Mouse (Mus musculus) limb, embryonic 13.5 days (tissue): ENCODE data around the gene Nxph3. TPM values are rescaled to one million over a fixed set of nuclear protein-coding genes. Genes with fewer than 3 reads are reported as not detected.
"Not testable (repeated sequence)": the region's sequence is repeated elsewhere in the genome, so short reads cannot be mapped to it uniquely, and the experiment has no call there.

Experiments used
- ATAC-seq: fragments of 200-750 bp; cut with Nextera tagmentation; 2 replicates; pipeline ENCODE4 v1.8.0; 2017; ENCODE audit warnings: low read depth, moderate number of reproducible peaks, moderate TSS enrichment; ENCODE audit not compliant: low FRiP score
- H3K27ac ChIP-seq: fragments of 300-500 bp; sonication (generic); 2 replicates; pipeline ENCODE4 v1.5.1; 2015; ENCODE audit warnings: inconsistent platforms, mild to moderate bottlenecking, moderate library complexity
- H3K27me3 ChIP-seq: fragments of 300-500 bp; sonication (generic); 2 replicates; pipeline ENCODE4 v1.6.1; 2015; ENCODE audit warnings: mild to moderate bottlenecking, inconsistent platforms
- H3K36me3 ChIP-seq: fragments of 300-500 bp; sonication (generic); 2 replicates; pipeline ENCODE4 v1.6.1; 2015; ENCODE audit warnings: inconsistent platforms, mild to moderate bottlenecking, moderate library complexity
- H3K4me1 ChIP-seq: fragments of 300-500 bp; sonication (generic); 2 replicates; pipeline ENCODE4 v1.6.1; 2015; ENCODE audit warnings: inconsistent platforms
- H3K4me2 ChIP-seq: fragments of 300-500 bp; sonication (generic); replicated peaks from 2 replicates; pipeline ENCODE4 v1.6.1; 2015; ENCODE audit warnings: inconsistent platforms, mild to moderate bottlenecking, moderate library complexity
- H3K4me3 ChIP-seq: fragments of 300-500 bp; sonication (generic); 2 replicates; pipeline ENCODE4 v1.5.1; 2015; ENCODE audit warnings: moderate library complexity, mild to moderate bottlenecking, inconsistent platforms
- H3K9ac ChIP-seq: fragments of 300-500 bp; sonication (generic); 2 replicates; pipeline ENCODE4 v1.6.1; 2015; ENCODE audit warnings: mild to moderate bottlenecking, inconsistent platforms
- H3K9me3 ChIP-seq: fragments of 300-500 bp; sonication (generic); 2 replicates; pipeline ENCODE4 v1.6.1; 2016; ENCODE audit warnings: inconsistent platforms
- WGBS: fragments of 180-500 bp; shearing (Covaris S2); methylation state at CpG from one replicate; pipeline ENCODE4 v1.1.7; 2015; 5-methylcytosine and 5-hydroxymethylcytosine counted together
- polyA plus RNA-seq: library from polyadenylated mRNA; unstranded; fragments of >200 nt; fragmentation: Nextera tagmentation; extraction: Ambion mirVana; gene quantifications from 2 replicates; pipeline ENCODE4 v1.2.1, GENCODE M21; 2015

The Nxph3 gene
- polyA plus RNA-seq, 1 experiment from 2014 or later, result 1.1 TPM

DNA sequence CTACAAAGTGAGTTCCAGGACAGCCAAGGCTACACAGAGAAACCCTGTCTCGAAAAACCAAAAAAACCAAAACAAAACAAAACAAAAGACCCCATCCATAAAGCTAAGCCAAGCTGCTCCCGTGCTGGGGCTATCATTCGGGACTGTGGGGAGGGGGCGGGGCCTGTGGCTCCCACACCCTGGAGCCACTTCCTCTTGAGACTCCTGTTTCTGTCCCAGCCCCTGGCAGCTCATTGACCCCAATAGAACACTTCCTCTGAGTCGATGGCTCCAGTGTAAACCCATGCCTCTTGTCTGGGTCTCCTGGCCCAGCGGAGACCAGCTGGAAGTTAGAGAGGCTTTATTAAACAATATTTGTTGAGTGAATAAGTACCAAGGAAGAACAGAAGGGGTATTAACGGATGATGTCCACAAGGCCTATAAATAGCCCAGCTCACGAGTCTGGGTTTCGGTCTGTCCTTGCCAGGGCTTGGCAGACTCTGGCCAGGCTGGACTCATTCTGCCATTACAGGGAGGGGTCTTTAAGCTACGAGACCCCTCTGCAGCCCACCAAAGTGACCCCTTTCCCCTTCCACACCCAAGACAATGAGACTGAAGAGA, 10.7 kb downstream of the Nxph3 start:
- no peaks in the 10 kb centered on the region for H3K27me3 ChIP-seq
- no peaks in the 10 kb centered on the region for H3K36me3 ChIP-seq
- H3K9ac ChIP-seq, result no peak overlapping the region
- 0 out of 2 replicates have a peak, but pooled peaks cover 17% of the 10 kb centered on the region for H3K4me1 ChIP-seq
- ATAC-seq, result no peak
- H3K9me3 ChIP-seq, result no peaks in the 10 kb centered on the region
- H3K27ac ChIP-seq, result no peak overlapping the region
- no peak overlapping the region for H3K4me3 ChIP-seq
- 60% methylated on average over 10 of the region's 10 CpGs for WGBS
- no peak overlapping the region for H3K4me2 ChIP-seq

DNA sequence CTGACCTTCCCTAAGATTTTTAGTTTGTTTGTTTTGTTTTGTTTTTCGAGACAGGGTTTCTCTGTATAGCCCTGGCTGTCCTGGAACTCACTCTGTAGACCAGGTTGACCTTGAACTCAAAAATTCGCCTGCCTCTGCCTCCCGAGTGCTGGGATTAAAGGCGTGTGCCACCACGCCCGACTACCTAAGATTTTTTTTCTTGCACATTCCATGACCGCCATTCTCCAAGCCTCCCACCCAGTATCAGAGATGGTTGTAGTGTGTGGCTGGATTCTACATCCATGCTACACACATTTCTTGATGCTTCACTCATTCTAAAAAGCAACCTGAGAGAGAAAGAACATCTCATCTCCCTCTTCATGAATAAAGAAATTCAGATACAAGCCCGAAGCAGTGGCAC, 12.5 kb downstream of the Nxph3 start:
- not testable (repeated sequence) for H3K9ac ChIP-seq, H3K36me3 ChIP-seq, H3K4me2 ChIP-seq, H3K27me3 ChIP-seq, ATAC-seq, H3K4me1 ChIP-seq, H3K27ac ChIP-seq, H3K4me3 ChIP-seq, H3K9me3 ChIP-seq
- WGBS, result 87% methylated on average over 8 of the region's 8 CpGs

DNA sequence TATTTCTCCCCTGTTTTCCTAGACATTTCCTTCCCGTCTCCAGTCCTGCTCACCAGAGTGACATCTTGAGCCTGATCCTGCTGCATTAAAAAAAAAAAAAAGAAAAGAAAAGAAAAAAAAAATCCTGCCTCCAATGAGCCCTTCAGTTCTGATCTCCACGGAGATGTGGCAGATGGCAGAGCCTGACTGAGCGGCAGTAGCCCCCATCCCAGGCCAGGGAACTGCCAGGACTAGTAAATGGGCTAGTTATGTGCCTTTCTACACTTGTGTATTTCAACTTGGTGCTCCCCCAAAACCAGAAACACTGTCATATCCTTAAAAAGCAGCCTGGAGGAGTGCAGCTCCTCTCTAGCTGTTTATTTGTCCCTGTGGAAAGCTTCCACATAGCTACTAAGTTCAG, 13.5 kb downstream of the Nxph3 start:
- no peaks in the 10 kb centered on the region for H3K27me3 ChIP-seq
- H3K4me1 ChIP-seq, result 0 out of 2 replicates have a peak, but pooled peaks cover 9% of the 10 kb centered on the region
- no peak overlapping the region; the same call in 1 of the 2 replicates for H3K27ac ChIP-seq
- WGBS, result 49% methylated on average over 3 of the region's 3 CpGs
- H3K4me3 ChIP-seq, result no peak overlapping the region
- H3K9me3 ChIP-seq, result no peaks in the 10 kb centered on the region
- H3K4me2 ChIP-seq, result no peak overlapping the region
- H3K36me3 ChIP-seq, result peaks cover 8% of the 10 kb centered on the region
- H3K9ac ChIP-seq, result no peak overlapping the region
- no peak for ATAC-seq

DNA sequence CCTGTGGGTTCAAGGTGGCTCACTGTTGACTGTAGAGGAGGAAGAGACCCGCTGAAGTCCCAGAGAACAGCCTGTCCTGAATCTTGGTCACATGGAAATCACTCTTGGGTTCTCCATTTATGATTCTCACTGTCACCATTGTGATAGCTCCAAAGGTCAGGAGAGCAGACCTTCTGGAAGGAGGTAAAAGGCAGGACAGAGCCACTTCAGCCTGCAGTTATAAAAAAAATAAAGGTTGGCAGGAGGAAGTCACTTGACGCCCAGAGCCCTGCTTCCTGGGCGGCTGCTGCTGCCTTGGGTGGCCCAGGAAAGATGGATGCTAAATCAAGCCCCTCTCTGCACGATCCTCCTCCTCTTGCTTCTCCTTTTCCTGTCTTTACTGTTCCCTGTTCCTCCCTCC, 14.0 kb downstream of the Nxph3 start:
- H3K4me1 ChIP-seq, result 0 out of 2 replicates have a peak, but pooled peaks cover 9% of the 10 kb centered on the region
- no peak overlapping the region for H3K4me3 ChIP-seq
- H3K4me2 ChIP-seq, result no peak overlapping the region
- H3K27ac ChIP-seq, result no peak overlapping the region
- no peak for ATAC-seq
- 45% methylated on average over 4 of the region's 4 CpGs for WGBS
- H3K27me3 ChIP-seq, result no peaks in the 10 kb centered on the region
- H3K9ac ChIP-seq, result no peak overlapping the region
- H3K9me3 ChIP-seq, result no peaks in the 10 kb centered on the region
- H3K36me3 ChIP-seq, result peaks cover 10% of the 10 kb centered on the region

DNA sequence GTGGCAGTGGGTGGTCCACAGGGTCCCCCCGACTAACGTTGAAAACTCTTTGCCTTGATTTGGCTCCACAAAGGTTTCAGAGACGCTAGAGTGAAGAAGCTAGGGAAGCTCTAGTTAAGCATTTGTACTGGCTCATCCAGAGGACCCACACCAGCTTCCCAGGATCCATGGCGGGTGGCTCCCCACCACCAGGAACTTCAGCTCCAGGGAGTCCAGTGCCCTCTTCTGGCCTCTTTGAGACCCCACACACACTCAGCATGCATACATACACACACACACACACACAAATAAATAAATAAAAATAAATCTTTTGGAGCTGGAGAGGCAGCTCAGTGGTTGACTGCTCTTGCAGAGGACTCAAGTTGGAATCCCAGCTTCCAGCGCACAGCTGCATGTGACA, 16.4 kb downstream of the Nxph3 start:
- H3K9ac ChIP-seq, result no peak overlapping the region
- H3K9me3 ChIP-seq, result no peaks in the 10 kb centered on the region
- no peaks in the 10 kb centered on the region for H3K27me3 ChIP-seq
- WGBS, result 83% methylated on average over 5 of the region's 5 CpGs
- no peak for ATAC-seq
- H3K4me3 ChIP-seq, result no peak overlapping the region
- no peaks in the 10 kb centered on the region for H3K4me1 ChIP-seq
- peaks cover 34% of the 10 kb centered on the region for H3K36me3 ChIP-seq
- no peak overlapping the region for H3K27ac ChIP-seq
- H3K4me2 ChIP-seq, result no peak overlapping the region

DNA sequence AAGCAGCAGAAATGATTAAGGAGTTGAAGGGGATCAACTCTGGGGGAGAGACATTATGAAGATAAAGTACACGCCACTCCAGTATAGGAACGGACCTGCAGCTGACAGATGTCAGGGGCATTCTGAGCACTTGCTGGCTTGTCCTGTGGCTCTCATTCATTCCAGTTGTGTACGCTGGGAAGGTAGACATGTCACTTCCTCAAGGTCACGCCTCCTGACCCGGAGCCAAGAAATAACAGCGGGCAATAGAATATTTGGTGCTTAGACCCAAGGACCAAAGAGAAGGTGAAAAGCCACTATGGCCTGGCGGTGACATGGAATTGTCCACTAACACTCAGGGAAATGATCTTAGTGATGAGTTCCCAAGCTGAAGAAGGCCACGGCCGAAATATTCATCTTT, 18.5 kb downstream of the Nxph3 start:
- H3K36me3 ChIP-seq, result peaks cover 53% of the 10 kb centered on the region

DNA sequence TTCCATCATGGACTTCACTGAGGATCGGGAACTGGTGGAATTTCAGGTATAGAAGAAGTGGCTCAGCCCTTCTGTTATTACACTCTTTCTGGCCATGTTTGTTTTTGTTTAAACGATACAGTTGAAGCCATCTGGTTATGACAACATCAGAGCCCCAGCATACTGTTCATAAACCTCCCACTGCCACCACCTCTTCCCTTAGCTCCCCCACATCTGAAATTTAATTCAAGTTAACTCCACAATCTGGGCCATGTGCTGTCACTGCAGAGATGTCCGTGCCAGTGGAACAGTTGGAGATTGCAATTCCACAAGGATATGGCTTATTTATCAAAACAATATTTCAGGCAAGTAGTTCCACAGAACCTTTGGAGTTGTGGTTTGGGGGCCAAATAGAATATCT, 20.0 kb downstream of the Nxph3 start:
- H3K36me3 ChIP-seq, result peaks cover 68% of the 10 kb centered on the region
- 76% methylated on average over 3 of the region's 3 CpGs for WGBS
- ATAC-seq, result no peak
- H3K9me3 ChIP-seq, result no peaks in the 10 kb centered on the region
- H3K4me1 ChIP-seq, result no peaks in the 10 kb centered on the region
- no peak overlapping the region for H3K4me3 ChIP-seq
- no peak overlapping the region for H3K27ac ChIP-seq
- no peak overlapping the region for H3K9ac ChIP-seq
- H3K27me3 ChIP-seq, result no peaks in the 10 kb centered on the region
- no peak overlapping the region for H3K4me2 ChIP-seq

More for the DNA sequence above, 18.5 kb downstream of the Nxph3 start:
- ATAC-seq, result no peak
- H3K4me1 ChIP-seq, result no peaks in the 10 kb centered on the region
- H3K27me3 ChIP-seq, result no peaks in the 10 kb centered on the region
- no peak overlapping the region for H3K4me2 ChIP-seq
- H3K9ac ChIP-seq, result no peak overlapping the region
- H3K4me3 ChIP-seq, result no peak overlapping the region
- H3K27ac ChIP-seq, result no peak overlapping the region
- WGBS, result 90% methylated on average over 9 of the region's 9 CpGs
- H3K9me3 ChIP-seq, result no peaks in the 10 kb centered on the region

DNA sequence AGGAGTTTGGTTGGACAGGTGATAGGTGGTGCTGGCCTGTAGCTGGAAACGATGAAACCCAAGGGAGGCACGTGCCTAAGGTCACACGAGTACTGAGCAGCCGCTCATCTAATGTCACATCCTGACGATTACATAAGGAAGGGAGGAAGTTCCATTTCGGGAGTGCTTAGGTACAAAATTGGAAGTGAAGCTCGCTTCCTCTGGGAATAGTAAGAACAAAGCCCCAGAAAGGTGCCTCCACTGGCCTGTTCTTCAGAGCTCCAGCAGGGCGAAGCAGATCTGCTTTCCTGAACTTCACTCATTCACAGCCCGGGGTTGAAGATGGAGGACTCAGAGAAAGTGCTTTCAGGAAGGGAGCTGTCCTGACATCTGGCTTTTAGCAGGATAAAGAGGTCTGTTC, 20.4 kb downstream of the Nxph3 start:
- WGBS, result 82% methylated on average over 9 of the region's 9 CpGs
- ATAC-seq, result no peak
- Histone ChIP-seq H3K27ac (no peak overlapping the region), H3K9me3 (no peaks in the 10 kb centered on the region), H3K4me3 (no peak overlapping the region), H3K4me1 (no peaks in the 10 kb centered on the region), H3K9ac (no peak overlapping the region), H3K36me3 (peaks cover 72% of the 10 kb centered on the region), H3K27me3 (no peaks in the 10 kb centered on the region), H3K4me2 (no peak overlapping the region)

DNA sequence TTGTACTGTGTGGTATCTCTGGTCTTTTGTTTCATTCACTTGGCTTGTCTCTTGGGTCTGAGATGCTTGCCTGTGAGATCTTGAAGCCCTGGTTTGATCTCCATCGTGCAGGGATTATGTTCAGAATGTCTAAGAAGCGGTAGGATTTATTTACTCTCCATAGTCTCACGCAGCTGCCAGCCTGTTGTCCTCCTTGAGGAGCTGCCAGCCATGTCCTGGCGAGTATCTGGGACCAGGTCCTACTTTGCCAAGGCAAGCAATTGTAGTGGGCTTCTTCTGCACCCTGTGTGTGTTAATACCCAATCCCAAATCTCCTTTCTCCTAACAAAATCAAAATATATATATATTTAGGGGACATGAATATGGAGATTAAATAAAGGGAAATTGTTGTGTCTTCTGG, 21.4 kb downstream of the Nxph3 start:
- 90% methylated on average over 4 of the region's 4 CpGs for WGBS
- no peak for ATAC-seq
- H3K4me2 ChIP-seq, result no peak overlapping the region
- H3K4me1 ChIP-seq, result no peaks in the 10 kb centered on the region
- H3K36me3 ChIP-seq, result peaks cover 77% of the 10 kb centered on the region
- H3K27ac ChIP-seq, result no peak overlapping the region
- no peaks in the 10 kb centered on the region for H3K9me3 ChIP-seq
- no peak overlapping the region for H3K9ac ChIP-seq
- no peaks in the 10 kb centered on the region for H3K27me3 ChIP-seq
- H3K4me3 ChIP-seq, result no peak overlapping the region

DNA sequence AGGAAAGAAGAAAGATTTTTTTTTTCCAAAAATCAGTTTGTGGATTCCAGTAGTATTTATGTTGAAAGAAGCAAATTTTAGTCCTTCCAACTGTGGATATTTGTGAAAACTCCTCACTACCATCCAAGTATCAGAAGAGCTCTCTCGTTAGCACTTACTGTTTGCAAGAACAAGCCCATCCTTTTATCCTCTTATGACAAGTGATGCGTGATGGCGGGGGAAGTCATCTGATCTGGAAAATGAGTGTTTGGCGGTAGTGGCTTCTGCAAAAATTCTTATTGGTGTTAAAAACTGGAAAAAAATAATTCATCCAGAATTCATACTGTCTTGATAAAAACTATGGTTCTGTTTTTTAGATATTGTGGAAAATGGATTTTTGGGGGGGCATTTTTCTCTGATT, 22.1 kb downstream of the Nxph3 start:
- no peak overlapping the region for H3K4me2 ChIP-seq
- no peak overlapping the region for H3K9ac ChIP-seq
- peaks cover 78% of the 10 kb centered on the region for H3K36me3 ChIP-seq
- no peaks in the 10 kb centered on the region for H3K9me3 ChIP-seq
- WGBS, result 90% methylated on average over 4 of the region's 4 CpGs
- H3K27me3 ChIP-seq, result no peaks in the 10 kb centered on the region
- no peaks in the 10 kb centered on the region for H3K4me1 ChIP-seq
- H3K27ac ChIP-seq, result no peak overlapping the region
- no peak overlapping the region for H3K4me3 ChIP-seq
- no peak for ATAC-seq

DNA sequence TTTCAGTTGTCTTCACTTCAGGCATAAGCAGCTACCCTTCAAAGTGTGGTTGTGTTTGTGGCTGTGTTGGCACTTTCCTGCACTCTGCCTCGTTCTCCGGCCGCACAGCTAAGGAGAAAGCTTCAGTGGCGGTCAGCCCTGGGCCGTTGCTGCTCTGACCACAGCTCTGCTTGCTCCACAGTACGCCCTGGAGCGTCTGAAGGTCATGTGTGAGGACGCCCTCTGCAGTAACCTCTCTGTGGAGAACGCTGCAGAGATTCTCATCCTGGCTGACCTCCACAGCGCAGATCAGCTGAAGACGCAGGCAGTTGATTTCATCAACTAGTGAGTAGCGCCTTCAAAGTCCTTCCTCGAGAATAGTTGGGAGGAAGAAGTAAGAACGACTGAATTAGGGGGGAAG, 24.3 kb downstream of the Nxph3 start:
- 83% methylated on average over 14 of the region's 14 CpGs for WGBS
- no peak for ATAC-seq
- H3K9me3 ChIP-seq, result no peaks in the 10 kb centered on the region
- no peak overlapping the region for H3K4me3 ChIP-seq
- H3K27me3 ChIP-seq, result no peaks in the 10 kb centered on the region
- H3K27ac ChIP-seq, result no peak overlapping the region
- peaks cover 91% of the 10 kb centered on the region for H3K36me3 ChIP-seq
- H3K9ac ChIP-seq, result no peak overlapping the region
- no peak overlapping the region for H3K4me2 ChIP-seq
- H3K4me1 ChIP-seq, result no peaks in the 10 kb centered on the region

DNA sequence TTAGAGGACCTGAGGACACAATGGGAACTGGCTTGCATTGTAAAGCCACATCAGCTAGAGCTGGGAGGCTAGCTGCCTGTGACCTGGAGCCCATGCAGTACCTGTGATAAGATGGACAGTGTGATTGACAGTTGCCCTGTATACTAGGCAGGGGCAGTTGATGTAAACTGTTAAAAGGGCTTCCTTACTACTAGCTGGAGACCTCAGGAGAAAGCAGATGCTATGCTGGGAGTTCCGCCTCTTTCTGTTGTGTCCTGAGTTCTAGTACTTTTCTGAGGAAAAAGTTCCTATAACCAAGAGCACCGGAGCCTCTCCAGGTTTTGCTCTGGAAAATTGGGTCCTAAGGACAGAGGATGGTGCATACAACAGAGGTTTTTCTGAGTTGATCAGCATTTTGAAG, 27.1 kb downstream of the Nxph3 start:
- no peak overlapping the region for H3K4me2 ChIP-seq
- peaks cover 92% of the 10 kb centered on the region for H3K36me3 ChIP-seq
- H3K9me3 ChIP-seq, result no peaks in the 10 kb centered on the region
- no peak for ATAC-seq
- H3K4me3 ChIP-seq, result no peak overlapping the region
- no peaks in the 10 kb centered on the region for H3K4me1 ChIP-seq
- no peak overlapping the region for H3K9ac ChIP-seq
- WGBS, result 98% methylated on average over 2 of the region's 2 CpGs
- H3K27ac ChIP-seq, result no peak overlapping the region
- H3K27me3 ChIP-seq, result no peaks in the 10 kb centered on the region

DNA sequence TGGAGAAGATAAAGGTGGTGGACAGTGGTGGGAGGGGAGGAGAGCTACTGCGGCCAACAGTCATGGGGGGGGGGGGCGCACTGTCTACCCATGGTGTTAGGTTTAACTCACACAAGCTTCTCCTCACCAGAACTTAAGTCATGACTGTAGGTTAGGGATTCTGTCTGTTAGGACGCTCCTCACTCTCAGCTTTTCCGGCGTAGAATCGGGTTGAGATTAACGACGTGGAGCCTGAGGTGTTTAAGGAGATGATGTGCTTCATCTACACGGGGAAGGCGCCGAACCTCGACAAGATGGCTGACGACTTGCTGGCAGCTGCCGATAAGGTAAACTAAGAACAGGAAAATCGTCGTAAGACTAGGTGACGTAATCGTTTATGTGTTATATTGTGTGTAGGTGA, 28.7 kb downstream of the Nxph3 start:
- WGBS, result 93% methylated on average over 18 of the region's 18 CpGs
- no peaks in the 10 kb centered on the region for H3K9me3 ChIP-seq
- no peak overlapping the region for H3K4me2 ChIP-seq
- no peak overlapping the region for H3K27ac ChIP-seq
- H3K27me3 ChIP-seq, result no peaks in the 10 kb centered on the region
- no peak overlapping the region for H3K9ac ChIP-seq
- H3K4me3 ChIP-seq, result no peak overlapping the region
- H3K36me3 ChIP-seq, result peaks cover 77% of the 10 kb centered on the region
- no peak for ATAC-seq
- no peaks in the 10 kb centered on the region for H3K4me1 ChIP-seq
